Mouse (Mus musculus) neutrophil, adult 83 days (primary cell): Measurements from ENCODE around the gene Sspo. TPM values are rescaled to one million over a fixed set of nuclear protein-coding genes. Genes with fewer than 3 reads are reported as not detected.

Experiments
- total RNA-seq, 2 experiments: library from RNA; stranded (reverse); gene quantifications; one replicate each; pipeline ENCODE4 v1.2.4; 2023

Sspo gene
- under 1 TPM in 1 of 2 experiments, not detected in 1; 0.04 TPM for total RNA-seq

GRCm38 (mm10) chr6:48447929-48448328 lies at the start of gene Sspo:
Gene Sspo, plus strand, starts transcription at chr6:48448229.

DNA sequence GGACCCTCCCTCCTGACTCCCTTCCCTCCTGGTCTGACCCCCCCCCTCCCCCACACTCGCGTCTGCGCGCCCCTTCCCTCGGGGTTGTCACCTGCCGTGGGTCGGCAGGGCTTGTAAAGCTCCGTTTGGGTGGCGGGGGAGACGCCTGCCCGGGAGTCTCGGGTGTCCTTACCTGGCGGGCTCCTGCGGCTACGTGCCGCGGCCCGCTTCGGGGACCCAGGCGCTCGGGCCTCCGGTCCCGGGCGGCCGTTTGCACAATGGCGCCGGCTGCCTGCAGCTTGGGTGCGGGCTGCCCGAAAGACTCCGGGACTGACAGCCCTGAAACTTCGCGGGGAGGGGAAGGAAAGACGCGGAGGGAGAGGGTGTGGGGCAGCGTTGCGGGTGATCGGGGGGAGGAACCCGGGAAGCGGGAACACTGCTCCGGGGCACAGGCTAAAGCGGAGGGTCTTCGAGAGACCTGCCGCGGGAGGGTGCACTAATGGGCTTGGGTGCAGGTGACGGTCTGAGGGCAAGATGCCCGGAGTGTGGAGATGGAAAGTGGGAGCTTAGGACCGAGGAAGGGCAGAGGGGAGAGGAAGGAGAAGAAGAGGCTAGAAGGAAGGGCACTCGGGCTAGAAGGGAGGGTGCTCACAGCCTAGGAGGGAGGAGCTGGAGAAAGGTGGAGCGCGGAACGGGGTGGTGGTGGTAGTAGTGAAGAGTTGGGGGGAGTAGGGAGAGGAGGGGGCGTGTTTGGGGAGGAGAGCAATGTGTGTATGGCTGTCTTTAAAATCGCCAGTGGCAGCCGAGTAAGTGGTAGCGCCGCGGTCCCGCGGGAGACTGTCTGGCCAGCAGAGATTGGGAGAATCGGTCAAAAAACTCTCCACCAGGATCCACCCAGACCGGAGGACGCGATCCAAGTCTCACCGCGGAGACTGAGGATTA lies 2.6 kb upstream of the Sspo start, which contains the start of gene Zfp467:
Gene Zfp467 (minus strand): TSS at position 645 of the 921 bp plus-strand sequence.

GRCm38 (mm10) chr6:48537105-48537954 lies 89.3 kb downstream of the Sspo start, which contains the start of gene Atp6v0e2:
Gene Atp6v0e2, plus strand, starts transcription at chr6:48537615.

Other genes starting within 250 kb of the Sspo start
- 1 to 10 TPM in 1 of 2 experiments, under 1 TPM in 1; 0.77 to 1.2 TPM for gene Krba1, start 52.6 kb upstream of the Sspo start, total RNA-seq
- gene Zfp467, start 2.4 kb upstream of the Sspo start, total RNA-seq: 10 to 100 TPM in 1 of 2 experiments, 1 to 10 TPM in 1; 9.7 to 21.8 TPM
- under 1 TPM in 1 of 2 experiments, not detected in 1; 0.35 TPM for gene Atp6v0e2, start 89.4 kb downstream of the Sspo start, total RNA-seq
- 10 to 100 TPM; 28.8 to 38.8 TPM for gene Lrrc61, start 106.6 kb downstream of the Sspo start, total RNA-seq
- gene Rarres2, start 124.6 kb downstream of the Sspo start, total RNA-seq: not detected
- not detected for gene Gm45021, start 141.4 kb downstream of the Sspo start, total RNA-seq
- 1 to 10 TPM; 2.4 to 2.7 TPM for gene Repin1, start 145.7 kb downstream of the Sspo start, total RNA-seq
- gene Gm44965, start 145.7 kb downstream of the Sspo start, total RNA-seq: 1 to 10 TPM in 1 of 2 experiments, not detected in 1; 2.7 TPM
- gene Zfp775, start 153.8 kb downstream of the Sspo start, total RNA-seq: 1 to 10 TPM; 1.1 to 1.2 TPM
- under 1 TPM in 1 of 2 experiments, not detected in 1; 0.09 TPM for gene AI854703, start 178.5 kb downstream of the Sspo start, total RNA-seq
- under 1 TPM; 0.13 to 0.20 TPM for gene Gimap8, start 199.0 kb downstream of the Sspo start, total RNA-seq
- gene Gimap9, start 227.9 kb downstream of the Sspo start, total RNA-seq: 1 to 10 TPM; 5.3 to 5.5 TPM
- gene Gimap4, start 236.3 kb downstream of the Sspo start, total RNA-seq: under 1 TPM in 1 of 2 experiments, not detected in 1; 0.68 TPM